8 mouse cellular contexts compared by ENCODE assay signal in genomic region chr7:79728219-79728618, GRCm38 (mm10). TPM values are rescaled to one million over a fixed set of nuclear protein-coding genes. Genes with fewer than 3 reads are reported as not detected.
A peak's percentile ranks its signal among the peaks of the same experiment; 100 is the strongest.
DNase-seq lines count a peak whose midpoint lies in the region; ATAC-seq and TF ChIP-seq lines count a peak whose summit lies in the region.

No protein-coding gene starts in this region.

- no peak for TF ChIP-seq EP300 in stomach, postnatal 0 days (optimal IDR thresholded peaks at IDR 0.05)

- H3K27ac ChIP-seq in neural tube, embryonic 15.5 days (replicated peaks) = no peak overlapping the region
- no peak overlapping the region for H3K27ac ChIP-seq in forebrain, embryonic 11.5 days (ENCODE audit: low read depth, low read length)
- H3K27ac ChIP-seq in hindbrain, embryonic 13.5 days = no peak overlapping the region
- H3K27ac ChIP-seq in stomach, postnatal 0 days (replicated peaks) = no peak overlapping the region

- H3K36me3 ChIP-seq in neural tube, embryonic 15.5 days = no peaks in the 10 kb centered on the region
- no peaks in the 10 kb centered on the region for H3K36me3 ChIP-seq in forebrain, embryonic 11.5 days (ENCODE audit: control insufficient read depth, insufficient read depth, low read length)
- no peaks in the 10 kb centered on the region for H3K36me3 ChIP-seq in hindbrain, embryonic 13.5 days
- H3K36me3 ChIP-seq in stomach, postnatal 0 days (ENCODE audit: control insufficient read depth, insufficient read depth, low read length) = no peaks in the 10 kb centered on the region

- H3K27me3 ChIP-seq in neural tube, embryonic 15.5 days (replicated peaks) = peaks cover 11% of the 10 kb centered on the region; the same call in 1 of the 2 replicates
- H3K27me3 ChIP-seq in forebrain, embryonic 11.5 days (ENCODE audit: control insufficient read depth, insufficient read depth, low read length) = peaks cover under 1% of the 10 kb centered on the region; the same call in 1 of the 2 replicates
- H3K27me3 ChIP-seq in hindbrain, embryonic 13.5 days = peaks cover 25% of the 10 kb centered on the region
- no peaks in the 10 kb centered on the region; the same call in 1 of the 2 replicates for H3K27me3 ChIP-seq in stomach, postnatal 0 days (ENCODE audit: control insufficient read depth, insufficient read depth, low read length)

- no peaks in the 10 kb centered on the region for H3K9me3 ChIP-seq in neural tube, embryonic 15.5 days (replicated peaks)
- no peaks in the 10 kb centered on the region for H3K9me3 ChIP-seq in forebrain, embryonic 11.5 days (ENCODE audit: control insufficient read depth, low read length)
- no peaks in the 10 kb centered on the region for H3K9me3 ChIP-seq in hindbrain, embryonic 13.5 days
- H3K9me3 ChIP-seq in stomach, postnatal 0 days (ENCODE audit: control insufficient read depth, low read length) = no peaks in the 10 kb centered on the region

- no peak overlapping the region for H3K4me2 ChIP-seq in neural tube, embryonic 15.5 days
- H3K4me2 ChIP-seq in forebrain, embryonic 11.5 days (ENCODE audit: low read depth, low read length, severe bottlenecking) = no peak overlapping the region
- no peak overlapping the region for H3K4me2 ChIP-seq in hindbrain, embryonic 13.5 days
- H3K4me2 ChIP-seq in stomach, postnatal 0 days (replicated peaks; ENCODE audit: low read depth) = no peak overlapping the region

- no peaks in the 10 kb centered on the region for H3K4me1 ChIP-seq in neural tube, embryonic 15.5 days
- no peaks in the 10 kb centered on the region for H3K4me1 ChIP-seq in forebrain, embryonic 11.5 days (replicated peaks; ENCODE audit: control insufficient read depth, insufficient read depth, low read length)
- 0 out of 2 replicates have a peak, but pooled peaks cover 3% of the 10 kb centered on the region for H3K4me1 ChIP-seq in hindbrain, embryonic 13.5 days (replicated peaks)
- no peaks in the 10 kb centered on the region for H3K4me1 ChIP-seq in stomach, postnatal 0 days (replicated peaks; ENCODE audit: control insufficient read depth, insufficient read depth)

- no peak; the same call in 1 of the 2 replicates for ATAC-seq in neural tube, embryonic 15.5 days (ENCODE audit: low FRiP score)
- peak; percentile 22; the same call in 1 of the 2 replicates for ATAC-seq in forebrain, embryonic 11.5 days (replicated peaks; ENCODE audit: low FRiP score)
- ATAC-seq in hindbrain, embryonic 13.5 days (ENCODE audit: low FRiP score) = peak; percentile 46; the same call in 1 of the 2 replicates
- peak; percentile 71 for ATAC-seq in megakaryocyte progenitor cell, adult 5-6 weeks (replicated peaks; ENCODE audit: poor library complexity)
- ATAC-seq in stomach, postnatal 0 days (ENCODE audit: low FRiP score, low TSS enrichment) = 0 out of 2 replicates have a peak, but pooled peaks have one; percentile 38

- H3K9ac ChIP-seq in neural tube, embryonic 15.5 days (replicated peaks) = no peak overlapping the region
- no peak overlapping the region for H3K9ac ChIP-seq in forebrain, embryonic 11.5 days (ENCODE audit: low read length)
- H3K9ac ChIP-seq in hindbrain, embryonic 13.5 days = no peak overlapping the region
- H3K9ac ChIP-seq in stomach, postnatal 0 days (ENCODE audit: low read length) = no peak overlapping the region

- DNase-seq in neural tube, embryonic 10.5 days (ENCODE audit: extremely low spot score, low spot score) = peak; percentile 67
- peak; percentile 82 for DNase-seq in adrenal gland, postnatal 14 days
- DNase-seq in forebrain, embryonic 11.5 days (ENCODE audit: low spot score) = peak; percentile 83
- peak; percentile 40 to 49 for DNase-seq in layer of hippocampus, postnatal 36 days
- DNase-seq in stomach, postnatal 0 days (ENCODE audit: low spot score) = peak; percentile 64

- no peak overlapping the region for H3K4me3 ChIP-seq in neural tube, embryonic 15.5 days (replicated peaks)
- no peak overlapping the region for H3K4me3 ChIP-seq in forebrain, embryonic 11.5 days (ENCODE audit: low read depth, low read length)
- no peak overlapping the region for H3K4me3 ChIP-seq in hindbrain, embryonic 13.5 days
- no peak overlapping the region for H3K4me3 ChIP-seq in stomach, postnatal 0 days (ENCODE audit: low read depth, low read length)

- peak; percentile 89 for TF ChIP-seq CTCF in stomach, postnatal 0 days (IDR thresholded peaks at IDR 0.05; ENCODE audit: low read depth)

- WGBS in neural tube, embryonic 15.5 days = 37% methylated on average over 6 of the region's 6 CpGs
- 27% methylated on average over 6 of the region's 6 CpGs for whole genome bisulfite sequencing in forebrain, embryonic 11.5 days
- WGBS in hindbrain, embryonic 13.5 days = 30% methylated on average over 6 of the region's 6 CpGs
- 28% methylated on average over 6 of the region's 6 CpGs for WGBS in stomach, postnatal 0 days

RNA-seq across cellular contexts. Expression of gene Plin1, which starts 4.5 kb away (rescaled TPM):
- 0.05 TPM in 1 of 2 replicates, not detected in the other for polyA plus RNA-seq in neural tube, embryonic 15.5 days (2015; fragmentation: Nextera tagmentation; extraction: Ambion mirVana)
- total RNA-seq in adrenal gland, postnatal 14 days (2021) = 646 and 719 TPM in 2 replicates
- 0.07 TPM in 1 of 2 replicates, not detected in the other for polyA plus RNA-seq in forebrain, embryonic 11.5 days (2014; fragmentation: Nextera tagmentation; extraction: Ambion mirVana)
- 0.13 and 0.17 TPM in 2 replicates for polyA plus RNA-seq in hindbrain, embryonic 13.5 days (2015; fragmentation: Nextera tagmentation; extraction: Ambion mirVana)
- total RNA-seq in layer of hippocampus, postnatal 36 days (2021) = under 1 TPM; 0.22 to 0.35 TPM
- total RNA-seq in megakaryocyte progenitor cell, adult 5-6 weeks (2015) = not detected in 2 replicates
- total RNA-seq in megakaryocyte progenitor cell, adult 5-6 weeks (2017) = not detected in 2 replicates
- 0.07 TPM in 1 of 2 replicates, not detected in the other for polyA plus RNA-seq in stomach, postnatal 0 days (2015; fragmentation: Nextera tagmentation; extraction: Ambion mirVana)

RNA-seq across cellular contexts. Expression of gene Kif7, which starts 12.7 kb away (rescaled TPM):
- polyA plus RNA-seq in neural tube, embryonic 15.5 days (2015; fragmentation: Nextera tagmentation; extraction: Ambion mirVana) = 1.6 and 1.9 TPM in 2 replicates
- total RNA-seq in adrenal gland, postnatal 14 days (2021) = 4.2 and 5.0 TPM in 2 replicates
- polyA plus RNA-seq in forebrain, embryonic 11.5 days (2014; fragmentation: Nextera tagmentation; extraction: Ambion mirVana) = 7.3 and 8.7 TPM in 2 replicates
- 1.7 and 2.2 TPM in 2 replicates for polyA plus RNA-seq in hindbrain, embryonic 13.5 days (2015; fragmentation: Nextera tagmentation; extraction: Ambion mirVana)
- total RNA-seq in layer of hippocampus, postnatal 36 days (2021) = 1 to 10 TPM; 1.9 to 2.3 TPM
- 0.30 and 0.49 TPM in 2 replicates for total RNA-seq in megakaryocyte progenitor cell, adult 5-6 weeks (2015)
- total RNA-seq in megakaryocyte progenitor cell, adult 5-6 weeks (2017) = 1.0 and 1.5 TPM in 2 replicates
- 1.1 and 1.2 TPM in 2 replicates for polyA plus RNA-seq in stomach, postnatal 0 days (2015; fragmentation: Nextera tagmentation; extraction: Ambion mirVana)

RNA-seq across cellular contexts. Expression of gene Pex11a, which starts 14.7 kb away (rescaled TPM):
- 11.7 and 12.7 TPM in 2 replicates for polyA plus RNA-seq in neural tube, embryonic 15.5 days (2015; fragmentation: Nextera tagmentation; extraction: Ambion mirVana)
- 45.9 and 53.5 TPM in 2 replicates for total RNA-seq in adrenal gland, postnatal 14 days (2021)
- polyA plus RNA-seq in forebrain, embryonic 11.5 days (2014; fragmentation: Nextera tagmentation; extraction: Ambion mirVana) = 7.6 and 8.7 TPM in 2 replicates
- 10.9 and 14.6 TPM in 2 replicates for polyA plus RNA-seq in hindbrain, embryonic 13.5 days (2015; fragmentation: Nextera tagmentation; extraction: Ambion mirVana)
- 10 to 100 TPM; 10.3 to 10.9 TPM for total RNA-seq in layer of hippocampus, postnatal 36 days (2021)
- total RNA-seq in megakaryocyte progenitor cell, adult 5-6 weeks (2015) = 1.7 TPM in 2 replicates
- 1.7 and 2.4 TPM in 2 replicates for total RNA-seq in megakaryocyte progenitor cell, adult 5-6 weeks (2017)
- polyA plus RNA-seq in stomach, postnatal 0 days (2015; fragmentation: Nextera tagmentation; extraction: Ambion mirVana) = 10.3 and 11.5 TPM in 2 replicates

RNA-seq across cellular contexts. Expression of gene Wdr93, which starts 14.7 kb away (rescaled TPM):
- 0.19 and 0.34 TPM in 2 replicates for polyA plus RNA-seq in neural tube, embryonic 15.5 days (2015; fragmentation: Nextera tagmentation; extraction: Ambion mirVana)
- total RNA-seq in adrenal gland, postnatal 14 days (2021) = 1.8 and 2.8 TPM in 2 replicates
- polyA plus RNA-seq in forebrain, embryonic 11.5 days (2014; fragmentation: Nextera tagmentation; extraction: Ambion mirVana) = 0.21 and 0.37 TPM in 2 replicates
- 0.47 and 0.65 TPM in 2 replicates for polyA plus RNA-seq in hindbrain, embryonic 13.5 days (2015; fragmentation: Nextera tagmentation; extraction: Ambion mirVana)
- total RNA-seq in layer of hippocampus, postnatal 36 days (2021) = under 1 TPM; 0.30 to 0.38 TPM
- total RNA-seq in megakaryocyte progenitor cell, adult 5-6 weeks (2015) = not detected in 2 replicates
- total RNA-seq in megakaryocyte progenitor cell, adult 5-6 weeks (2017) = not detected in 2 replicates
- polyA plus RNA-seq in stomach, postnatal 0 days (2015; fragmentation: Nextera tagmentation; extraction: Ambion mirVana) = 0.04 TPM in 1 of 2 replicates, not detected in the other
